Mouse (Mus musculus): ENCODE data around the gene Mbtps1. TPM values are rescaled to one million over a fixed set of nuclear protein-coding genes. Genes with fewer than 3 reads are reported as not detected.

Mbtps1 gene
- polyA plus RNA-seq, 2 experiments, result 122 to 155 TPM

DNA sequence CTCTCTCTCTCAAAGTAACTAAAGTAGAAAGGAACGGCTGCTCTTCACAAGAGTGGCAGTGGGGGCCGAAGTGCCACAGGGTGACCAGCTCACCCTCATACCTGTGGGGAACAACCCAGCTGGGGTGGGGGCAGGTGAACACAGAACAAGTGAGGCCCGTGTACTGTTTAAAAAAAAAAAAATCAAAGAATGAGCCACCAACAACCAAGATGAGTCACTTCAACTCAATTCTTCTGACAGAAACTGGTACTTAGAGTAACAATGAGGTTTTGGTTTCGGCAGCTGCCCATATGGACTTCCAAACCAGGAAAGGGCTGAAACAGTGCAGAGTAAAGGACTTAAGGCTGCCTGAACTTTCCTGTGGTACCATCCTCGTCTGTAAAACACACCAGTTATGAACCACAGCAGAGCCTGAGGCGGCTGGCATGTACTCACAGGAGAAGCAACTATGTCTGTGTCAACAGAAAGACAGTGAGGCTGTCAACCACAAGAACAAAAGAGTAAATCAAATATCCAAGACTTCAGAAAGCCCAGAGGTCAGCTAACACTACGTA lies 9.9 kb downstream of the Mbtps1 start:
- Histone ChIP-seq H3K9me3 (ENCODE audit: control insufficient read depth, low read length) (no peaks in the 10 kb centered on the region), H3K4me2 (replicated peaks; ENCODE audit: low read depth, low read length, severe bottlenecking) (no peak overlapping the region), H3K4me3 (replicated peaks; ENCODE audit: low read length) (no peak overlapping the region), H3K9ac (ENCODE audit: low read depth, low read length, severe bottlenecking) (no peak overlapping the region), H3K27me3 (ENCODE audit: control insufficient read depth, insufficient read depth, low read length) (no peaks in the 10 kb centered on the region), H3K36me3 (ENCODE audit: control insufficient read depth, insufficient read depth, low read length) (peaks cover 37% of the 10 kb centered on the region), H3K4me1 (ENCODE audit: control insufficient read depth, insufficient read depth, low read length) (no peaks in the 10 kb centered on the region; the same call in 1 of the 2 replicates), H3K27ac (replicated peaks; ENCODE audit: low read depth, low read length) (no peak overlapping the region)
- 77% methylated on average over 7 of the region's 7 CpGs for WGBS
- ATAC-seq (ENCODE audit: low FRiP score, low read depth), result no peak
- DNase-seq (ENCODE audit: low spot score), result no peak
- no peak for TF ChIP-seq POLR2A (IDR thresholded peaks at IDR 0.05; ENCODE audit: borderline replicate concordance, extremely low read depth, insufficient read depth, insufficient read length)

DNA sequence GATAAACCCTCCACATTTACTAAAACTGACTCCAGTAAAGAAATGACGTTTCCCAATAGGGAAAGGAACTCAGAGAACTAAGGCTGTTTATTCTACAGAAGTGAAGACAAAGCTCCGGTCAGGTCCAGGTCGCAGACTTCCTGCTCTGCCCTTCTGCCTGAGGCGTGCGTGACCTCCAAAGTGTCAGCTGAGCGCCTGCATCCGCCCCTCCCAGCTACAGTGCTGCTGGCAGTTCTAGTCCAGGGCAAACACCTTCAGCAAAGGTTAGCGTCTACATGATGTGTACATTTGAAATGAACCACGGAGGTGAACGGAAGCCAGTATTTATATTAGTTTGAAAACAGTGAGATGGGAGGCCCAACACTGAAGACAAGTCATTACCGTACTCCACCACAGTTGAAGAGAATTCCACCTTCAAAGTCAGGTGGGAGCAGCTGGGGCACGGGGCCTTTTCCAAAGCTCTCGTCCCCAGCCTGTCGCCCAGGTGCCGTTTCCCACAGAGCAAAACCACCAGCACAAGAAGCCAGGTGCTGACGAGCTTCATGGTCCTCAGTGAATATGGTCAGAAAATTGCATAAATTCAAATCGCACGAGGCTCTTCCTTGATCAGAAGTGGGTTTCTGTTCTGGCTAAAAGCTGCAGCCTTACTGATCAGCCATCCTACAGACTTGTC lies 11.4 kb downstream of the Mbtps1 start:
- peaks cover 50% of the 10 kb centered on the region for H3K36me3 ChIP-seq (ENCODE audit: control insufficient read depth, insufficient read depth, low read length)
- no peaks in the 10 kb centered on the region for H3K4me1 ChIP-seq (ENCODE audit: control insufficient read depth, insufficient read depth, low read length)
- 90% methylated on average over 18 of the region's 18 CpGs for WGBS
- H3K27ac ChIP-seq (replicated peaks; ENCODE audit: low read depth, low read length), result no peak overlapping the region
- DNase-seq (ENCODE audit: low spot score), result no peak
- H3K4me2 ChIP-seq (replicated peaks; ENCODE audit: low read depth, low read length, severe bottlenecking), result no peak overlapping the region
- no peaks in the 10 kb centered on the region for H3K27me3 ChIP-seq (ENCODE audit: control insufficient read depth, insufficient read depth, low read length)
- H3K9ac ChIP-seq (ENCODE audit: low read depth, low read length, severe bottlenecking), result no peak overlapping the region
- H3K9me3 ChIP-seq (ENCODE audit: control insufficient read depth, low read length), result no peaks in the 10 kb centered on the region
- H3K4me3 ChIP-seq (replicated peaks; ENCODE audit: low read length), result no peak overlapping the region
- no peak for ATAC-seq (ENCODE audit: low FRiP score, low read depth)
- TF ChIP-seq POLR2A (IDR thresholded peaks at IDR 0.05; ENCODE audit: borderline replicate concordance, extremely low read depth, insufficient read depth, insufficient read length), result no peak

DNA sequence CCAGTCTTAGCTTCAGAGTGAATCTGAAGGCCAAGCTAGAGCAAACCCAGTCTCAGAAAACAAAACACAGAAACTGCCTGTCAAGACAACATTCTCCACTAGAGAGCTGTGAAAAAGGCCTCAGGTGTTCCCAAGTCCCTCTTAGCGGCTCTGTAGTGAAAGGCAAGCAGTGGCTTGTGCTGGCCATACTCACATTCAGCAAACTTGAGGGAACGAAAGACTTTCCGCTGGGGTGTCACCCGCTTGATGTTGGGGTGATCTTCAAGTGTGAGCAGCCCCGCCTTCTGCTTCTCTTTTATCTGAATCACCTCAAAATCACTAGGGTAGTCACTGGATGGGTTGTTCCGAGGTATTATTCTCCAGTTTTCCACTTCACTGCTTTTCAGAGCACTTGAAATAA lies 12.7 kb downstream of the Mbtps1 start:
- no peak overlapping the region for H3K27ac ChIP-seq (replicated peaks; ENCODE audit: low read depth, low read length)

DNA sequence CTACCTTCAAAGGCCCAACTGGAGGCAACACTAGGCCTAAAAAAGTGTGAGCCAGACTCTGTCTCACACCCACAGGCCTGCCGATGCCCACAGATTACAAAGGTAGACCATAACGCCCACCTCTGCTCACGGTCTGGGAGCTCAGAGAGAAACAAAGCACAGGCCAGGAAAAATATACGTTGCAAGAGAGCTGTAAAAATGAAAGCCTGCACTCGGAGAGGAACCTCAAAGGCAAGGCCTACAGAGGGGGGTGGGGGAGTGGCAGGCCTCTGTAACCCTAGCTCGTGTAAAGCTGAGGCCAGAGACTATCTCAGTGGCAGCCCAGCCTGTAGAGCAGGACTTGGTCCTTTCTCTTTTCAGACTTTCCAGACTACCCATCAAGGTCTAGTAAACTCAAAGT lies 13.4 kb downstream of the Mbtps1 start:
- Histone ChIP-seq H3K4me2 (replicated peaks; ENCODE audit: low read depth, low read length, severe bottlenecking) (no peak overlapping the region), H3K36me3 (ENCODE audit: control insufficient read depth, insufficient read depth, low read length) (peaks cover 69% of the 10 kb centered on the region), H3K9me3 (ENCODE audit: control insufficient read depth, low read length) (no peaks in the 10 kb centered on the region), H3K9ac (ENCODE audit: low read depth, low read length, severe bottlenecking) (no peak overlapping the region), H3K4me3 (replicated peaks; ENCODE audit: low read length) (no peak overlapping the region), H3K4me1 (ENCODE audit: control insufficient read depth, insufficient read depth, low read length) (no peaks in the 10 kb centered on the region), H3K27me3 (ENCODE audit: control insufficient read depth, insufficient read depth, low read length) (no peaks in the 10 kb centered on the region), H3K27ac (replicated peaks; ENCODE audit: low read depth, low read length) (no peak overlapping the region)
- DNase-seq (ENCODE audit: low spot score) (no peak), ATAC-seq (ENCODE audit: low FRiP score, low read depth) (peak; percentile 34; the same call in 1 of the 2 replicates)
- 57% methylated on average over 6 of the region's 6 CpGs for WGBS
- TF ChIP-seq POLR2A (IDR thresholded peaks at IDR 0.05; ENCODE audit: borderline replicate concordance, extremely low read depth, insufficient read depth, insufficient read length), result no peak

More for the DNA sequence above, 12.7 kb downstream of the Mbtps1 start:
- Histone ChIP-seq H3K4me2 (replicated peaks; ENCODE audit: low read depth, low read length, severe bottlenecking) (no peak overlapping the region), H3K27me3 (ENCODE audit: control insufficient read depth, insufficient read depth, low read length) (no peaks in the 10 kb centered on the region), H3K9ac (ENCODE audit: low read depth, low read length, severe bottlenecking) (no peak overlapping the region), H3K9me3 (ENCODE audit: control insufficient read depth, low read length) (no peaks in the 10 kb centered on the region), H3K4me3 (replicated peaks; ENCODE audit: low read length) (no peak overlapping the region), H3K36me3 (ENCODE audit: control insufficient read depth, insufficient read depth, low read length) (peaks cover 63% of the 10 kb centered on the region), H3K4me1 (ENCODE audit: control insufficient read depth, insufficient read depth, low read length) (no peaks in the 10 kb centered on the region)
- 89% methylated on average over 6 of the region's 6 CpGs for WGBS
- no peak for TF ChIP-seq POLR2A (IDR thresholded peaks at IDR 0.05; ENCODE audit: borderline replicate concordance, extremely low read depth, insufficient read depth, insufficient read length)
- DNase-seq (ENCODE audit: low spot score) (no peak), ATAC-seq (ENCODE audit: low FRiP score, low read depth) (no peak)

DNA sequence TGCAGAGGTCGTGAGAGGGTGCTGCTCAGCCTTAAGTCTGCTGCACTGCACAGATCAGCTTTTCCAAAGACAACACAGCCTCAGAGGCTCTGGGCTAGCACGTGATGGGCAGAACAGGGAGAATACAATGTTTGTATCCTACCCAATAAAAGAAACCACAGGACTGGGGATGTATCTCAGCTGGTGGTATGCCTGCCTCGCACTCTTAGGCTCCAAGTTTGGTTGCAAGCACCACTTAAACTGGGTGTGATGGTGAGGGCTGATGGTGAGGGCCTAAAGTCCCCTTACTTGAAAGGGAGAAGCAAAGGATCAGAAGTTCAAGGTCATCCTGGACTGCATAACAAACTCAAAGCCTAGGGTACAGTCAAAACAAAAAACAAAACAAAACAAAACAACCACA lies 13.9 kb downstream of the Mbtps1 start:
- Histone ChIP-seq H3K9ac (ENCODE audit: low read depth, low read length, severe bottlenecking) (no peak overlapping the region), H3K27me3 (ENCODE audit: control insufficient read depth, insufficient read depth, low read length) (no peaks in the 10 kb centered on the region), H3K36me3 (ENCODE audit: control insufficient read depth, insufficient read depth, low read length) (peaks cover 75% of the 10 kb centered on the region), H3K9me3 (ENCODE audit: control insufficient read depth, low read length) (no peaks in the 10 kb centered on the region), H3K27ac (replicated peaks; ENCODE audit: low read depth, low read length) (no peak overlapping the region), H3K4me3 (replicated peaks; ENCODE audit: low read length) (no peak overlapping the region), H3K4me2 (replicated peaks; ENCODE audit: low read depth, low read length, severe bottlenecking) (no peak overlapping the region), H3K4me1 (ENCODE audit: control insufficient read depth, insufficient read depth, low read length) (no peaks in the 10 kb centered on the region)
- no peak for TF ChIP-seq POLR2A (IDR thresholded peaks at IDR 0.05; ENCODE audit: borderline replicate concordance, extremely low read depth, insufficient read depth, insufficient read length)
- DNase-seq (ENCODE audit: low spot score) (no peak), ATAC-seq (ENCODE audit: low FRiP score, low read depth) (no peak)
- WGBS, result 76% methylated on average over 3 of the region's 3 CpGs
